Mouse (Mus musculus) bone marrow macrophage, adult 2 months (primary cell): ENCODE results near the gene Glrb.

ENCODE experiments used
- CTCF ChIP-seq: IDR thresholded peaks from 2 replicates; pipeline ENCODE4 v1.5.1; 2012; ENCODE audit warnings: low read depth, mild to moderate bottlenecking, low read length, moderate library complexity
- POLR2A ChIP-seq: IDR thresholded peaks from 2 replicates; pipeline ENCODE4 v1.6.1; 2012; ENCODE audit warnings: mild to moderate bottlenecking, low read depth, low read length, borderline replicate concordance

- TF ChIP-seq CTCF, result no peak
- no peak for TF ChIP-seq POLR2A
Observed at GRCm38 (mm10) chr3:80885174-80885573, 28.3 kb downstream of the Glrb start.
